Mouse (Mus musculus) natural killer cell, adult 2 months (primary cell): ENCODE measurements around the gene Gsk3a.
"Not testable (repeated sequence)": the region's sequence is repeated elsewhere in the genome, so short reads cannot be mapped to it uniquely, and the experiment has no call there.

Experiments
- DNase-seq, 2 experiments: peaks; one replicate each; pipeline ENCODE4 v3.0.0; 2022; ENCODE audit warnings: low spot score in 2 of 2

Gsk3a gene

DNA sequence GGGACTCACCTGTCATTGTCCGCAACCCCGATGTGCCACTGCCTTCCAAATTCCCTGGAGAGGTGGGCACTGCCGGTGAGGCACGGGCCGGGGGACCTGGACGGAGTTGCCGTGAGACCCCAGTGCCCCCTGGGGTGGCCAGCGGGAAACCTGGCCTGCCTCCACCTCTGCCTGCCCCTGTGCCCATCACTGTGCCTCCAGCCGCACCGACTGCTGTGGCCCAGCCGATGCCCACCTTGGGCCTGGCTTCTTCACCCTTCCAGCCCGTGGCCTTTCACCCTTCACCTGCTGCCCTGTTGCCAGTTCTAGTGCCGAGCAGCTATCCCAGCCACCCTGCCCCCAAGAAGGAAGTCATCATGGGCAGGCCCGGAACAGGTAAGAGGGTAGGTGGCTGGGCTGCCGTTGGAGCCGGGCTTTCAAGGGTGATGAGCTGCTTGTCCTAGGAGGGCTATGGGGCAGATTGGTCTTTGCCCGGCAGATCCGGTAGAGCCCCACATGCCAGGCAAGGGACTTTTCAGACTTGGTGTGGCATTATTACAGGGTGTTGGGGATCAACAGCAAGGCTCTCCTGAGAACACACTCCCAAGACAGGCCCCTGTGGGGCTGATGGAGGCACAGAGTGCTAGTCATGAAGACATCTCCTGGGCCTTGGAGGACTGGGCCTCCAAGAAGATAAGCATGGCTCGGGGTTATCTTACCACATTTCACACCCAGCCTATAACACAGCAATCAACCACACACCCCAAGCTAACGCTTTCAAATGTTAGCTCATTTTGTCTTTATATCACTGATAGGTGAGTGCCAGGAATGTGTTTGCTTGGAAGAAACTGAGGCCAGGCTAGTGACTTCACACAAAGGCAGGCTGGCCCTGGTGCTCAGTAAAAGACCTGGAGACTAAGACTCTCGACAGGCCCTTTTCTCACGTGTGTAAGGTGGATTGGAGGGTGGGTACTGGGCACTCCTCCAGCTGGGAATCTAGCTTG lies 35.9 kb upstream of the Gsk3a start:
- no peak for DNase-seq

DNA sequence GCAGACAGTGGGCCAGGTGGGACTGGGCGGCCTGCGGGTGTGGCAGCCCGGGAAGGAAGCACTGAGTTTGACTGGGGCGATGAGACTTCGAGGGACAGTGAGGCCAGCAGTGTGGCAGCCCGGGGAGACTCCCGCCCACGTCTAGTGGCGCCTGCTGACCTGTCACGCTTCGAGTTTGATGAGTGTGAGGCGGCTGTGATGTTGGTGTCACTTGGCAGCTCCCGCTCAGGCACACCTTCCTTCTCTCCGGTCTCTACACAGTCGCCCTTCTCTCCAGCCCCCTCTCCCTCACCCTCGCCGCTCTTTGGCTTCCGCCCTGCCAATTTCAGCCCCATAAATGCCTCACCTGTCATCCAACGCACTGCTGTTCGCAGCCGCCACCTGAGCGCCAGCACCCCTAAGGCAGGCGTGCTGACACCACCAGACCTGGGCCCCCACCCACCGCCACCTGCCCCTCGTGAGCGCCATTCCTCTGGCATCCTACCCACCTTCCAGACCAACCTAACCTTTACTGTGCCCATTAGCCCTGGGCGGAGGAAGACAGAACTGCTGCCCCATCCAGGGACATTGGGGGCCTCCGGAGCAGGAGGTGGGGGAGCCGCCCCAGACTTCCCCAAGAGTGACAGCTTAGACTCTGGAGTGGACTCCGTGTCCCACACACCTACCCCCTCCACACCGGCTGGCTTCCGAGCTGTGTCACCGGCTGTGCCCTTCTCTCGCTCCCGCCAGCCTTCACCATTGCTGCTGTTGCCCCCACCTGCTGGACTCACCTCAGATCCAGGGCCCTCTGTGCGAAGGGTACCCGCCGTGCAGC lies 35.0 kb upstream of the Gsk3a start:
- DNase-seq: no peak

DNA sequence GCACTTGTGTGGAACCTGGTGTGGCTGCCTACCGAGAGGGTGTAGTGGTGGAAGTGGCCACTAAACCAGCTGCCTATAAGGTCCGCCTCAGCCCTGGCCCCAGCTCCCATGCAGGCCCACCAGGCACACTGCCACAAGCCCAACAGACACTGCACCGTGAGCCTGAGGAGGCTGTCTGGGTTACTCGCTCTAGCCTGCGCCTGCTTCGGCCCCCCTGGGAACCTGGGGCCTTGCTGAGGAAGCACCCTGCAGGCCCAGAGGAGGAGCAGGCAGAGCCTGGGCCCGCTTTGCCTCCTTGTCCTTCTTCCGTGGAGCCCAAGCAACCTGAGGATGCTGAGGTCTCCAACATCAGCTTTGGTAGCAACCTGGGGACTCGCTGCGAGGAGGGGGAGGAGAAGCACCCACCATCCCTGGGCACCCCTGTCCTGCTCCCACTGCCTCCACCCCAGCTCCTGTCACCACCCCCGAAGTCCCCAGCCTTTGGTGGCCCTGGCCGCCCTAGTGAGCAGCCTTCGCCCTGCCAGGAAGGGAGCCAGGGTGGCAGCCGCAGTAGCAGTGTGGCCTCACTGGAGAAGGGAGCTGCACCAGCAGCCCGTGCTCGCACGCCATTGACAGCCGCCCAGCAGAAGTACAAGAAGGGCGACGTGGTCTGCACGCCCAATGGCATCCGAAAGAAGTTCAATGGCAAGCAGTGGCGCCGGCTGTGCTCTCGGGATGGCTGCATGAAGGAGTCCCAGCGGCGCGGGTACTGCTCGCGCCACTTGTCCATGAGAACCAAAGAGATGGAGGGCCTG lies 34.2 kb upstream of the Gsk3a start:
- no peak for DNase-seq

- DNase-seq: no peak
These were observed 33.3 kb upstream of the Gsk3a start for GRCm38 (mm10) chr7:25270652-25271633.

DNA sequence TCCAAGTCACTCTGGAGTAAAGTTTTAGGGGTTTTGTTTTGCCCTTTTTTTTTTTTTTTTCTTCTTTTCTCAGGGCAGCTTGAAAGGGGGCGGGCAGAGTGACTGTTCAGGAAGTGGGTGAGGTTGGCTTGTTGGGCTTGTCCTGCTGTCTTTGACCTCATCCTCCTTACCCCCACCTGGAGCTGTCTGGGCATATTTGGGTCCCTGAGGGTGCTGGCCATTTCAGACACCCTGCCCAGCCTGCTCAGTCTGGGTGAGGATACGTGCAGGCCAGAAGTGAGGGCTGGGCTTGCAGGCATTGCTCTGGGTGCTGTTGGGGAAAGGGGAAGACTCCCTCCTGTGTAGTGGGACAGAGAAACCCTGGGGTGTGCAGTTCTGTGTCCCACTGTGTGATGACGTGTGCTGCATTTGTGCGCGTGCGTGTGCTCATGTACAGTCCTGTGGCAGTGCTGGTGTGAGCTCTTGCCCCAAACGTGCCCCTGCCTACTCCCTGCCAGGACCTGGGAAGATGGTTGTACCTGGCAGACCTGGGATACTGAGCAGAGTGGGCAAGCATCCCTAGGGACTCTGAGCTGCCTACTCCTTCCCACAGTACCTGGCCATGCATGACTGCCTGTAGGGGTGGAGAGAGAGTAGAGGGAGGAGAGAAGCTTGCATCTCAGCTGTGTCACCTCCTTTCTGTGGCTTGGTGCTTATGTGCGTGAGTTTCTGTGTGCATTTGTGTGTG lies 32.1 kb upstream of the Gsk3a start:
- DNase-seq: peak; percentile 54 to 70

- no peak for DNase-seq
These were observed 31.4 kb upstream of the Gsk3a start for GRCm38 (mm10) chr7:25269029-25269428.

GRCm38 (mm10) chr7:25268588-25268987 lies 30.9 kb upstream of the Gsk3a start:
- DNase-seq: no peak

DNA sequence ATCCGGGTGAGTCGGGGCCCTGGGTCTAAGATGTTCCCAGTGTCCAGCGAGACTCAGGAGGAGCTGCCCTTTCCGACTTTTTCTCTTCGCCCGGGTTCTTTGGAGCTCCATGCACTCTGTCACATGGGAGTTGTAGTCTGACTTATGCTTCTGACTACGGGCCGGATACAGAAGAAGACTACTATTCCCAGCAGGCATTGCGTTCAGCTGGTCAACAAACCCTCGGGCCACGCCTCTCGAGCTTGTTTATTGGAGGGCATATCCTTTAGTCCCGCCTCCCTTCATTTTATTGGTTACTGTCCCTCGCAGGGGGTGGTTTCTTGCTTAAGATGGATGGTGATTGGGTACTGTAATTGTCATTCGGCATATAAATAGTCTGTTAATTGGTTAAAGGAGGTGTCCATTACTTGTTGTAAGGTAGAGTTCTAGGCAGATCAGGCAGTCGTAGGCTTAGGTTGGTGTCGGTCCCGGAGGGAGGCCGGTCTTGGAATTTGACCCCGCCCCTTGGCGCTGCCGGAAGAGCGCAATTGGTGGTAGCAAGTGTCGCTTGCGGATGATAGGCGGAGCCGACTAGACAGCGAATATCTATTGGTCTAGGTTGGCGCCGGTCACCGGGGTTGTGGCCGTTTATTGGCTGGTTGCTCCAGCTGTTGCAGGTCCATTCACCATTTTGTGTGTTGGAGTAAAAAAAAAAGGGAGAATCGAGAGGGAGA lies 30.3 kb upstream of the Gsk3a start:
- DNase-seq: peak; percentile 99

- peak; percentile 100 for DNase-seq
These were observed 29.7 kb upstream of the Gsk3a start, which contains the start of gene Cic for GRCm38 (mm10) chr7:25267301-25267750. Gene Cic, plus strand, starts transcription at chr7:25267704.

- DNase-seq: no peak
These were observed 28.7 kb upstream of the Gsk3a start for GRCm38 (mm10) chr7:25266180-25266962.

GRCm38 (mm10) chr7:25265743-25266142 lies 28.1 kb upstream of the Gsk3a start:
- DNase-seq: not testable (repeated sequence)

- DNase-seq: no peak
These were observed 26.6 kb upstream of the Gsk3a start for GRCm38 (mm10) chr7:25263968-25264870.

- DNase-seq: no peak
These were observed 24.2 kb upstream of the Gsk3a start for GRCm38 (mm10) chr7:25261896-25262295.

GRCm38 (mm10) chr7:25251822-25252221 lies 14.2 kb upstream of the Gsk3a start:
- DNase-seq: no peak

- no peak for DNase-seq
These were observed 13.6 kb upstream of the Gsk3a start for GRCm38 (mm10) chr7:25251071-25251791.

- DNase-seq: peak; percentile 91 to 93
These were observed 12.7 kb upstream of the Gsk3a start, which contains the start of gene Erf for GRCm38 (mm10) chr7:25250141-25250972. Gene Erf, minus strand, starts transcription at chr7:25250761.
